Mouse (Mus musculus) hindbrain, embryonic 14.5 days (tissue): ENCODE data around the gene C1s2. TPM values are rescaled to one million over a fixed set of nuclear protein-coding genes. Genes with fewer than 3 reads are reported as not detected.
A peak's percentile ranks its signal among the peaks of the same experiment; 100 is the strongest.

Source experiments
- ATAC-seq: fragments of 200-750 bp; cut with Nextera tagmentation; 2 replicates; pipeline ENCODE4 v1.8.0; 2017; ENCODE audit warnings: moderate number of reproducible peaks, mild to moderate bottlenecking, moderate TSS enrichment, moderate library complexity; ENCODE audit not compliant: low FRiP score
- DNase-seq: peaks from one replicate; pipeline ENCODE4 v3.0.0-alpha.2; 2015; ENCODE audit warnings: low spot score
- H3K27ac ChIP-seq: fragments of 300-500 bp; sonication (generic); 2 replicates; pipeline ENCODE4 v1.5.1; 2014; ENCODE audit warnings: mild to moderate bottlenecking, moderate library complexity
- H3K27me3 ChIP-seq: fragments of 300-500 bp; sonication (generic); 2 replicates; pipeline ENCODE4 v1.6.1; 2014; ENCODE audit warnings: mild to moderate bottlenecking, low read length, mixed read lengths; ENCODE audit not compliant: control insufficient read depth, insufficient read depth
- H3K36me3 ChIP-seq: fragments of 300-500 bp; sonication (generic); replicated peaks from 2 replicates; pipeline ENCODE4 v1.6.1; 2014; ENCODE audit not compliant: control insufficient read depth, insufficient read depth
- H3K4me1 ChIP-seq: fragments of 300-500 bp; sonication (generic); replicated peaks from 2 replicates; pipeline ENCODE4 v1.6.1; 2014; ENCODE audit warnings: antibody characterized with exemption, low read length, mixed read lengths; ENCODE audit not compliant: control insufficient read depth, insufficient read depth
- H3K4me2 ChIP-seq: fragments of 300-500 bp; sonication (generic); replicated peaks from 2 replicates; pipeline ENCODE4 v1.6.1; 2014; ENCODE audit warnings: mild to moderate bottlenecking, moderate library complexity
- H3K4me3 ChIP-seq: fragments of 300-500 bp; sonication (generic); replicated peaks from 2 replicates; pipeline ENCODE4 v1.5.1; 2014; ENCODE audit warnings: mild to moderate bottlenecking, low read length
- H3K9ac ChIP-seq: fragments of 300-500 bp; sonication (generic); 2 replicates; pipeline ENCODE4 v1.6.1; 2014
- H3K9me3 ChIP-seq: fragments of 300-500 bp; sonication (generic); 2 replicates; pipeline ENCODE4 v1.6.1; 2016; ENCODE audit warnings: low read length; ENCODE audit not compliant: control insufficient read depth
- WGBS: fragments of 180-500 bp; shearing (Covaris S2); extraction: QIAGEN DNeasy Blood & Tissue Kit; methylation state at CpG from one replicate; pipeline ENCODE4 v1.1.7; 2014; 5-methylcytosine and 5-hydroxymethylcytosine counted together
- polyA plus RNA-seq: library from polyadenylated mRNA; unstranded; fragments of >200 nt; fragmentation: Nextera tagmentation; extraction: Ambion mirVana; gene quantifications from 2 replicates; pipeline ENCODE4 v1.2.1, GENCODE M21; 2014

The C1s2 gene
- polyA plus RNA-seq, 1 experiment from 2014 or later: 0.07 TPM

DNA sequence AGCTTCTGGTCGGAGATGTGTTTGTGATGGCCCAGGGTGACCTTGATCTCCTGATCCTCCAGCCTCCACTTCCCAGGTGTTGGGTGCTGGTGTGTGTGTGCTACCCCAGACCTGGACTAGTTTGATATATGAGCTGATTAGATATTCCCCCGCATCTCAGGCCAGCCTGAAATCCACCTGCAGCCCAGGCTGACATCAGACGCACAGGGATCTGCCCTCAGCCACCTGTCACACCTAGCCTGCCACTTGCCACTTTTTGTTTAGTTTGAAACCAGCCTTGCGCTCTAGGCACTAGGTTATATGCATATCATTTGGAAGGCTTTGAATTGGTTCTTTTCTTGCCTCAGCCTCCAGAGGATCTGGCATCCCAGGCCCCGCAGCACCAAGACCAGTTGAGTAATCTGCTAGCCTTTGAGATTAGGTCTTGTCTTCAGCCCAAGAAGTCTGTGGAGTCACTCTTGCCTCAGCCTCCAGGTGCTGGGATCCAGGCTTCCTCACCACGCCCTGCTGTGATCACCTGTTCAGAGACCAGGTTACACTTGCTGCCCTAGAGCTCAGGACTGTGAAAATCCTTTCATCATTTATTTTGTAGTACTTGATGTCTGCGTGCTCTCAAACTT lies 34.5 kb upstream of the C1s2 start:
- DNase-seq: no peak
- Histone ChIP-seq H3K27me3 (no peaks in the 10 kb centered on the region), H3K4me3 (no peak overlapping the region), H3K9me3 (no peaks in the 10 kb centered on the region), H3K4me2 (no peak overlapping the region), H3K27ac (no peak overlapping the region), H3K36me3 (no peaks in the 10 kb centered on the region), H3K9ac (no peak overlapping the region), H3K4me1 (no peaks in the 10 kb centered on the region)
- ATAC-seq: no peak
- 93% methylated on average over 7 of the region's 7 CpGs for WGBS

DNA sequence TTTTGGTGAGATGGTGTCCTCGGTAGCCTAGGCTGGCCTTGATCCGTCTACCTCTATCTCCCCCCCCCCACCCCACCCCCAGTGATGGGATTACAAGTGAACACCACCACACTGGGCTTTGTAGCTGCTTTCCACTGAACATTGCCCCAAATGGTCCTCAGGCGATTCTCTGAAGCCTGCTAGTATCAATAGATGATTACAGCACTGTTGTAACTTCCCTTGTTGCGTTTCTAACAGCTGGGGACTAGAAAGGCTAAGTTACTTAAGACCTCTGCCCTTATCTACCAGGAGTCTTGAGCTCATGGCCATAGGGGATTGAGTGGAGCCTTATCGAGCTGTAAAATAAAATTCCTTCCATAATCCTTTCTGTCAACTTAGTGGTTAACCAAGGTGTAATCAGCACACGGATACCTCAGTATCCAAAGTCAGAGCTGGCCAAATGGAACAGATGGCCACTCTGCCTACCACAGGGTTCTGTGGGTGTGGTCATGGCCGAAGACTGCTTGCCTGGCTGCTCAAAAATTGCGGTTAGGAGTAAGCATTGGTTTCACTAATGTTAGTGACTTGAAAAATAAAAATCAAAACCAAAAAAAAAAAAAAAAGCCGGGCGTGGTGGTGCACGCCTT lies 33.5 kb upstream of the C1s2 start:
- no peak overlapping the region for H3K9ac ChIP-seq
- no peak overlapping the region for H3K4me3 ChIP-seq
- H3K27ac ChIP-seq: no peak overlapping the region
- H3K9me3 ChIP-seq: no peaks in the 10 kb centered on the region
- H3K27me3 ChIP-seq: no peaks in the 10 kb centered on the region
- no peaks in the 10 kb centered on the region; the same call in 1 of the 2 replicates for H3K4me1 ChIP-seq
- DNase-seq (no peak), ATAC-seq (no peak)
- 93% methylated on average over 11 of the region's 11 CpGs for WGBS
- H3K36me3 ChIP-seq: no peaks in the 10 kb centered on the region
- H3K4me2 ChIP-seq: no peak overlapping the region

DNA sequence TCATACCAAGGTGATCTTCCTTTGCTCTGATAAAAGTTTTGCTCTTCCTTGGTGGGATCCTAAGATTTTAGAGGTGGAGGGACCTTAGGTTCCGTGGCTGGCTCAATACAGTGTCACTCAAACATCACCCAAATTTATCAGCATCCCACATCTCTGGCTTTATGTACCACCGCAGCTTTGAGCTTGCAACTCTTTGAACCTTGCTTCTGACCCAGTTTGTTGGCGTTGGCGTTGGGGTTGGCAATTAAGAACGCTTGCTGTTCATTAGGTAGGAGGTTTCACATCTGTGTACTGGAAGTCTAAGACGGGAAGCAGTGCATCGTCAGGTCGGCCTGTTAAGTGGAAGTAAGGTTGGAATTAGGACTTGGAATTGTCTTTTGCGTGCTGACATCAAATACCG lies 29.1 kb upstream of the C1s2 start:
- H3K4me1 ChIP-seq: peaks cover 11% of the 10 kb centered on the region; the same call in 1 of the 2 replicates
- no peak for ATAC-seq
- H3K4me2 ChIP-seq: no peak overlapping the region
- H3K36me3 ChIP-seq: no peaks in the 10 kb centered on the region
- no peaks in the 10 kb centered on the region for H3K27me3 ChIP-seq
- no peak overlapping the region for H3K4me3 ChIP-seq
- no peak overlapping the region for H3K9ac ChIP-seq
- H3K27ac ChIP-seq: no peak overlapping the region
- no peak for DNase-seq
- 97% methylated on average over 10 of the region's 10 CpGs for WGBS
- H3K9me3 ChIP-seq: no peaks in the 10 kb centered on the region

DNA sequence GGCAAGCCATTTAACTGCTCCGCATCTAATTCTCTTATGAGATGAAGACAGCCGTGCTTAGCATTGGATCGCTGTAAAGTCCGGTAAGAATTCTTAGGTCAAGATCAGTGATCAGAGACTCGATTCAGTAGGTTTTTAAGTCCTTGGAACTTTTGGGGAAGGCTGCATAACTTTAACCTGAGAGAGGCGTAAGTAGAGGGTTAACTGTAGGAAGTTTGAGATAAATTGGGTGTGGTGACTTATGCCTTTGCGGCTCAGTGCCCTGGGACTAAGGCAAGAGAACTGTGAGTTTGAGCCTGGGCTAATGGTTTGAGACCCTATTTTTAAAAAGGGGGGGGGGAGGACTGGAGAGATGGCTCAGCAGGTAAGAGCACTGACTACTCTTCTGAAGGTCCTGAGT lies 28.4 kb upstream of the C1s2 start:
- Histone ChIP-seq H3K4me1 (peaks cover 11% of the 10 kb centered on the region; the same call in 1 of the 2 replicates), H3K9me3 (no peaks in the 10 kb centered on the region), H3K27ac (no peak overlapping the region), H3K27me3 (no peaks in the 10 kb centered on the region), H3K4me3 (no peak overlapping the region), H3K9ac (no peak overlapping the region), H3K36me3 (no peaks in the 10 kb centered on the region), H3K4me2 (peak overlapping the region; percentile 71)
- ATAC-seq (no peak), DNase-seq (no peak)
- WGBS: 86% methylated on average over 7 of the region's 7 CpGs

DNA sequence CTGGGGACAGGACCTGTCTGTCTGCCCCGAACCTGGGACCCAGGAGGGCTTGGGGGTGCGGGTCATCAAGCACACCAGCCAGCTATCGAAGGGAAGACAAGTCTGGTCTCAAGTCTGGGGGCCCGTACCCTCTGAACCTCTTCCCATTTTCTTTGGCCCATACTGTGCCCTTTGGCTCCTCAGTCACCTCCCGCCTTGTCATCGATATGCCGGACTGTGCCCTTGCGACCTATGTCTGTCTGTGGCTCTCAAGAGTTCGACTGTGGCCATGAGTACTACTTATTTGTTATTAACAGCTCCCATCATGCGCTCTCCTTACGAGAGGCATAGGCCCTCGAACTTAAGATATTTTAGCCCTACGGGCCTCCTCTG lies 27.5 kb upstream of the C1s2 start:
- H3K4me2 ChIP-seq: peak overlapping the region; percentile 71
- H3K27ac ChIP-seq: peak overlapping the region; percentile 84
- peak overlapping the region; percentile 71 for H3K9ac ChIP-seq
- no peaks in the 10 kb centered on the region for H3K27me3 ChIP-seq
- H3K36me3 ChIP-seq: no peaks in the 10 kb centered on the region
- H3K9me3 ChIP-seq: no peaks in the 10 kb centered on the region
- no peak for ATAC-seq
- peaks cover 11% of the 10 kb centered on the region; the same call in 1 of the 2 replicates for H3K4me1 ChIP-seq
- WGBS: 21% methylated on average over 13 of the region's 13 CpGs
- H3K4me3 ChIP-seq: peak overlapping the region; percentile 65
- no peak for DNase-seq

DNA sequence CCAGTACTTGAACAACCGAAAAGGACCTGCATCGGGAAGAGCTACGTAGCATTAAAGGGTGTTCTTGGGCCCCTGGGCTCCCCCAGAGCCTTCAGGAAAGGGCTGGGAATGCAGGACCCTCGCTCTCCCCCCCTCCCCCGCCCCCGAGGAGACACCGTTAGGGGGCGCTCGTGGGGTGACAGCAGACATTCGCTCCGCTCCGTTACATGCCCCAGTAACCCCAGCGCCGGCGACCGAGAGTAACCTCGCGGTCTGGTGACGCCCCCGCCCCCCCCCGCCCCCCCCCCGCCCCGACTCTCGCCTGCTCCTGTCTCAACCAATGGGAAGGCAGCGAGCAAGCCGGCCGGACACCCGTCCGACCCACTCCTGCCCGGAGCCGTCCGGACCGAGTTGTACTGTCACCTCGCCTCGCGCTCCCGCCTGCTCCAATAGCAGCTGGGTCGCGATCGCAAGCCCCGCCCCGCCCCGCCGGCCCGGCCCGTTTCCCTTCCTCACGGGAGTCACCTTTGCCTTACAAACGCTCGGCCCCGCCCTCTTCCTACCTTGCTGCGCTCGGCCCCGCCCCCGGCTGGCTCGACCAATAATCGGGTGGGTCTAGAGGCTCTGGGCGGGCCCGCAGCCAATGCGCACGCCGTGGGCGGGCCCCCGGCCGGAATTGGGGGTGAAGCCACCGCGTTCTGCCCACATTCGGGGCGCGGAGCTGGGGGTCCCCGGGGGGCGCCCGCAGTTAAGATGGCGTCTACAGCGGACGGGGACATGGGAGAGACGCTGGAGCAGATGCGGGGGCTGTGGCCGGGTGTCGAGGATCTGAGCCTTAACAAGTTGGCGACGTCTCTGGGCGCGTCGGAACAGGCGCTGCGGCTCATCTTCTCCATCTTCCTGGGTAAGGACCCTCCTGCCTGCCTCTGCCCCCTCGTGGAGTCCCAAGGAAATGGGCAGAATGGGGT lies 26.9 kb upstream of the C1s2 start, which contains the start of gene Lpcat3:
Lpcat3 (plus strand) TSS at position 551 of the 947 bp plus-strand sequence.
- Histone ChIP-seq H3K27ac (peak within 1 kb of the TSS; percentile 84), H3K9ac (peak within 1 kb of the TSS; percentile 71), H3K27me3 (no peaks in the 10 kb centered on the region), H3K4me2 (peak within 1 kb of the TSS; percentile 71), H3K4me1 (peaks cover 11% of the 10 kb centered on the region; the same call in 1 of the 2 replicates), H3K9me3 (no peaks in the 10 kb centered on the region), H3K4me3 (peak within 1 kb of the TSS; percentile 65), H3K36me3 (no peaks in the 10 kb centered on the region)
- WGBS: under 1% methylated on average over 68 of the region's 87 CpGs
- peak; percentile 98 for ATAC-seq
- peak; percentile 95 for DNase-seq

DNA sequence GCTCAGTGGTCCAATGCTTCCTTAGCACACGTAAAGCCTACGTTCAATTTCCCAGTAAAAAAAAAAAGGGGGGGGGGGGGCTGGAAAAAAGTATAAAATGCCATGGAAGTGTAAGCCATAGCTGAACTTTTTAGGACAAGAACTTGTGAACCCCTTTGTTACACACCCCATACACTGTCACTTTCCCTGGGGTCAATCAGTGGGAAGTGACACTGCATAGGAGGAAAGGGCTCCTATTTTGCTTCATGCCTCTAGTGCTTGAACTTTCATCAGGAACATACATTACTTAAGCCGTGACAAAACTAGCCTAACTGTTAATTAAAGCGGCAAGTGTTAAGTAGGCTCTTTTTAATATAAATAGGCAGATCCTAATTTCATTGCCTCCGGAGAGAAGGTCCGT lies 26.1 kb upstream of the C1s2 start:
- no peaks in the 10 kb centered on the region for H3K27me3 ChIP-seq
- peak; percentile 27 for DNase-seq
- H3K4me3 ChIP-seq: peak overlapping the region; percentile 65
- no peaks in the 10 kb centered on the region for H3K36me3 ChIP-seq
- H3K4me1 ChIP-seq: peaks cover 11% of the 10 kb centered on the region; the same call in 1 of the 2 replicates
- no peak for ATAC-seq
- no peak overlapping the region; the same call in 1 of the 2 replicates for H3K27ac ChIP-seq
- WGBS: 28% methylated on average over 6 of the region's 6 CpGs
- no peaks in the 10 kb centered on the region for H3K9me3 ChIP-seq
- H3K9ac ChIP-seq: peak overlapping the region; percentile 71
- peak overlapping the region; percentile 71 for H3K4me2 ChIP-seq

DNA sequence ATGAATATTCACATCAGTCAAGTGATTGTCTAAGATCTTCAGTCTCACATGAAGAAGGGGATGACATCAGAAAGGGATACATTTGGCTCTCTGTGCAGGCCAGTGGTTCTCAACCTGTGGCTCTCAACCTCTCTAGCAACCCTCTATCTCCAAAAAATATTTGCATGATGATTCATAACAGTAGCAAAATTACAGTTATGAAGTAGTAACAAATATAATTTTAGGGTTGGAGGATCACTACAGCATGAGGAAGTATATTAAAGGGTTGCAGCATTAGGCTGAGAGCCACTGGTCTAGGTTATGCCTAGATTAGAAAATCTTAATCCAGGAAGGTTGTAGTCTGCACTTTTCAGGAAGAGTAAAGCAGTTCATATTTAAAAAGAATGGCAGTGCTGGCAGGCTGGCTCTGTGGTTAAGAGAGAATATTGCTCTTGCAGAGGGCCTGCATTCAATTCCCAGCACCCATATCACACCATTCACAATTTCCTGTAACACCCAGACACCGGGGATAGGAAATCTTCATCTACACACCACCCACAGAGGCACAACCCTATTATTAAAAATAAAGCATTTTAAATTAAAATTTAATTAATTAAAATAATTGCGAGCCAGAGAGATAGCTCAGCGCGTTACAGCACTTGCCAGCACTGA lies 25.4 kb upstream of the C1s2 start:
- H3K27me3 ChIP-seq: no peaks in the 10 kb centered on the region
- H3K4me1 ChIP-seq: peaks cover 11% of the 10 kb centered on the region; the same call in 1 of the 2 replicates
- H3K4me3 ChIP-seq: no peak overlapping the region
- no peak overlapping the region for H3K4me2 ChIP-seq
- H3K9me3 ChIP-seq: no peaks in the 10 kb centered on the region
- no peak overlapping the region for H3K27ac ChIP-seq
- DNase-seq: no peak
- no peak overlapping the region for H3K9ac ChIP-seq
- no peak for ATAC-seq
- WGBS: 96% methylated on average over 4 of the region's 4 CpGs
- no peaks in the 10 kb centered on the region for H3K36me3 ChIP-seq
